Mouse (Mus musculus) CD4-positive naive resting alpha-beta T cell, adult 76 days (primary cell): Measurements from ENCODE around the gene Lpxn. TPM values are rescaled to one million over a fixed set of nuclear protein-coding genes. Genes with fewer than 3 reads are reported as not detected.

ENCODE experiments used
- total RNA-seq: library from RNA; stranded (reverse); gene quantifications from one replicate; pipeline ENCODE4 v1.2.4, GENCODE M21; 2023

Lpxn gene
- 30.4 TPM for total RNA-seq

GRCm38 (mm10) chr19:12795511-12796327, at the start of gene Lpxn, which contains the start of gene Zfp91:
Gene Lpxn, plus strand, starts transcription at chr19:12796193.
Gene Zfp91, minus strand, starts transcription at chr19:12796126.

GRCm38 (mm10) chr19:12765308-12765707, 30.7 kb upstream of the Lpxn start, which contains the start of gene Cntf:
Gene Cntf, minus strand, starts transcription at chr19:12765632.

GRCm38 (mm10) chr19:12846382-12846781, 50.4 kb downstream of the Lpxn start, which contains the start of gene Gm5244:
Gene Gm5244, plus strand, starts transcription at chr19:12846682.

GRCm38 (mm10) chr19:12856983-12857382, 61.0 kb downstream of the Lpxn start, which contains the start of gene Olfr1444:
Gene Olfr1444, plus strand, starts transcription at chr19:12857283.

Other genes starting within 250 kb of the Lpxn start
- gene Gm4952, start 196.2 kb upstream of the Lpxn start, total RNA-seq: not detected
- not detected for gene Glyat, start 162.9 kb upstream of the Lpxn start, total RNA-seq
- gene Olfr1442, start 125.8 kb upstream of the Lpxn start, total RNA-seq: not detected
- gene Olfr1443, start 118.1 kb upstream of the Lpxn start, total RNA-seq: not detected
- gene Keg1, start 100.4 kb upstream of the Lpxn start, total RNA-seq: not detected
- 4.5 TPM for gene Cntf, start 30.6 kb upstream of the Lpxn start, total RNA-seq
- 81.9 TPM for gene Zfp91, start 67 bp upstream of the Lpxn start, total RNA-seq
- gene Gm5244, start 50.5 kb downstream of the Lpxn start, total RNA-seq: not detected
- not detected for gene Olfr1444, start 61.1 kb downstream of the Lpxn start, total RNA-seq
- not detected for gene Olfr1445, start 87.7 kb downstream of the Lpxn start, total RNA-seq
- not detected for gene Olfr1446, start 97.3 kb downstream of the Lpxn start, total RNA-seq
- not detected for gene Olfr1447, start 107.5 kb downstream of the Lpxn start, total RNA-seq
- not detected for gene Olfr1448, start 128.2 kb downstream of the Lpxn start, total RNA-seq
- not detected for gene Olfr1449, start 134.6 kb downstream of the Lpxn start, total RNA-seq
- gene Olfr1450, start 154.1 kb downstream of the Lpxn start, total RNA-seq: not detected
- gene Olfr1451, start 198.8 kb downstream of the Lpxn start, total RNA-seq: not detected
- not detected for gene Olfr1453, start 232.1 kb downstream of the Lpxn start, total RNA-seq